Mouse (Mus musculus) C2C12 (cell line): ENCODE results near the gene Dad1.

ENCODE experiments used
- CTCF ChIP-seq: IDR thresholded peaks from one replicate; pipeline ENCODE4 v1.5.1; 2011; ENCODE audit not compliant: control insufficient read depth, insufficient read depth, insufficient read length
- USF1 ChIP-seq: IDR thresholded peaks from one replicate; pipeline ENCODE4 v1.6.1; 2011; ENCODE audit warnings: low read depth, mild to moderate bottlenecking, control low read depth, moderate library complexity

- no peak for TF ChIP-seq CTCF
- TF ChIP-seq USF1, result no peak
These were observed 43.5 kb downstream of the Dad1 start for GRCm38 (mm10) chr14:54210401-54210800.
